Mouse (Mus musculus): ENCODE data around the gene Gja1. TPM values are rescaled to one million over a fixed set of nuclear protein-coding genes. Genes with fewer than 3 reads are reported as not detected.
A peak's percentile ranks its signal among the peaks of the same experiment; 100 is the strongest.

Gja1 gene
- 37.3 and 45.0 TPM in 2 replicates for total RNA-seq (2012; rRNA removed)
- total RNA-seq (2014; rRNA removed) = 20.6 and 26.0 TPM in 2 replicates
- 24.0 and 31.2 TPM in 2 replicates for polyA plus RNA-seq (2012; ENCODE audit: insufficient read length, low read depth)

GRCm38 (mm10) chr10:56377097-56377965 is at the start of gene Gja1:
Gja1 (plus strand) TSS chr10:56377330.
- peak within 1 kb of the TSS; percentile 92 for H3K9ac ChIP-seq (ENCODE audit: insufficient read depth, low read depth)
- in situ Hi-C loops (cut with MboI; ENCODE audit: low pct_ligation_motif_present, low pct_unique_long_range_greater_than_20kb, low sequenced_read_pairs) = no loop called here
- peak within 1 kb of the TSS; percentile 59 to 68 (median 60) for H3K4me3 ChIP-seq (replicated peaks in 1 of 3; ENCODE audit: low read depth in 2 of 3, low read length in 2 of 3, poor library complexity in 1 of 3)

GRCm38 (mm10) chr10:56338851-56339489 is 38.2 kb upstream of the Gja1 start:
- no peaks in the 10 kb centered on the region for H3K9me3 ChIP-seq (replicated peaks; ENCODE audit: low read length)
- no peak overlapping the region for H3K4me3 ChIP-seq (replicated peaks in 1 of 3; ENCODE audit: low read depth in 2 of 3, low read length in 2 of 3, poor library complexity in 1 of 3)
- in situ Hi-C loops (cut with MboI; ENCODE audit: low pct_ligation_motif_present, low pct_unique_long_range_greater_than_20kb, low sequenced_read_pairs) (no loop called here), dilution Hi-C loops (cut with MboI; ENCODE audit: extremely low pct_ligation_motif_present, extremely low pct_unique_long_range_greater_than_20kb, low sequenced_read_pairs) (no loop called here)
- no peak overlapping the region for H3K9ac ChIP-seq (ENCODE audit: insufficient read depth, low read depth)
- no peaks in the 10 kb centered on the region for H3K27me3 ChIP-seq (replicated peaks)
- H3K36me3 ChIP-seq (replicated peaks in 1 of 2; ENCODE audit: control insufficient read depth in 1 of 2, insufficient read depth in 1 of 2, low read length in 1 of 2) = no peaks in the 10 kb centered on the region
- no peaks in the 10 kb centered on the region for H3K79me2 ChIP-seq (replicated peaks; ENCODE audit: control insufficient read depth, extremely low read depth, insufficient read depth, poor library complexity, severe bottlenecking)
- TF ChIP-seq MAX (IDR thresholded peaks at IDR 0.05; ENCODE audit: low read length) = 0 out of 2 replicates have a peak, but pooled peaks have one; percentile 15
- TF ChIP-seq SMC3 (IDR thresholded peaks at IDR 0.05; ENCODE audit: low read depth, low read length) = peak; percentile 86
- TF ChIP-seq RAD21 (IDR thresholded peaks at IDR 0.05; ENCODE audit: low read depth, low read length) = peak; percentile 96
- TF ChIP-seq ELF1 (IDR thresholded peaks at IDR 0.05; ENCODE audit: low read depth, low read length) = no peak
- TF ChIP-seq JUN (IDR thresholded peaks at IDR 0.05; ENCODE audit: insufficient read depth, low read depth, low read length) = no peak
- TF ChIP-seq USF2 (conservative IDR thresholded peaks at IDR 0.05; ENCODE audit: low read depth, low read length) = no peak
- TF ChIP-seq CHD1 (IDR thresholded peaks at IDR 0.05; ENCODE audit: low read depth, low read length) = no peak
- no peak for TF ChIP-seq ETS1 (conservative IDR thresholded peaks at IDR 0.05; ENCODE audit: low read depth, low read length)
- TF ChIP-seq ZC3H11A (IDR thresholded peaks at IDR 0.05; ENCODE audit: low read depth, low read length) = peak; percentile 81
- TF ChIP-seq ZMIZ1 (IDR thresholded peaks at IDR 0.05; ENCODE audit: low read depth, low read length) = no peak
- no peak for TF ChIP-seq UBTF (IDR thresholded peaks at IDR 0.05; ENCODE audit: low read depth, low read length)
- no peak for TF ChIP-seq CHD2 (IDR thresholded peaks at IDR 0.05; ENCODE audit: low read length)
- TF ChIP-seq CTCF (conservative IDR thresholded peaks at IDR 0.05 in 1 of 2, IDR thresholded peaks at IDR 0.05 in 1 of 2; ENCODE audit: low read depth in 2 of 2, low read length in 2 of 2) = peak; percentile 94 to 99
- peak; percentile 51; the same call in 1 of the 2 replicates for TF ChIP-seq ZKSCAN1 (IDR thresholded peaks at IDR 0.05; ENCODE audit: borderline replicate concordance, low read depth, low read length)
- no peak for TF ChIP-seq KAT2A (IDR thresholded peaks at IDR 0.05; ENCODE audit: insufficient replicate concordance, low read length)
- TF ChIP-seq MYC (IDR thresholded peaks at IDR 0.05; ENCODE audit: low read depth, low read length) = no peak
- TF ChIP-seq TBP (conservative IDR thresholded peaks at IDR 0.05; ENCODE audit: low read depth, low read length) = no peak
- TF ChIP-seq NELFE (IDR thresholded peaks at IDR 0.05; ENCODE audit: low read depth, low read length) = 0 out of 2 replicates have a peak, but pooled peaks have one; percentile 24
- no peak for TF ChIP-seq POLR2A (IDR thresholded peaks at IDR 0.05; ENCODE audit: low read depth, low read length)
- H3K4me2 ChIP-seq (ENCODE audit: insufficient read depth, low read depth, poor library complexity, severe bottlenecking) = peak overlapping the region; percentile 37; the same call in 1 of the 2 replicates
- DNase-seq (ENCODE audit: extremely low read depth) = peak; percentile 76
- H3K4me1 ChIP-seq (ENCODE audit: control insufficient read depth in 1 of 2, insufficient read depth in 2 of 2) = no peaks in the 10 kb centered on the region
- no peak overlapping the region for H3K27ac ChIP-seq (ENCODE audit: insufficient read depth, low read depth)

More at GRCm38 (mm10) chr10:56377097-56377965, at the start of gene Gja1:
- peak; percentile 67 for DNase-seq (ENCODE audit: extremely low read depth)
- Histone ChIP-seq H3K4me2 (ENCODE audit: insufficient read depth, low read depth, poor library complexity, severe bottlenecking) (peak within 1 kb of the TSS; percentile 41), H3K79me2 (replicated peaks; ENCODE audit: control insufficient read depth, extremely low read depth, insufficient read depth, poor library complexity, severe bottlenecking) (peaks cover 38% of the 10 kb centered on the region), H3K4me1 (ENCODE audit: control insufficient read depth in 1 of 2, insufficient read depth in 2 of 2) (peaks cover 2 to 10% of the 10 kb centered on the region in 2 experiments; a peak in 1 of 4 replicates), H3K27me3 (replicated peaks) (no peaks in the 10 kb centered on the region), H3K9me3 (replicated peaks; ENCODE audit: low read length) (no peaks in the 10 kb centered on the region), H3K36me3 (replicated peaks in 1 of 2; ENCODE audit: control insufficient read depth in 1 of 2, insufficient read depth in 1 of 2, low read length in 1 of 2) (no peaks in the 10 kb centered on the region), H3K27ac (ENCODE audit: insufficient read depth, low read depth) (peak within 1 kb of the TSS; percentile 44; the same call in 1 of the 2 replicates)
- TF ChIP-seq POLR2AphosphoS2 (IDR thresholded peaks at IDR 0.05; ENCODE audit: low read depth, low read length) (no peak), SIN3A (IDR thresholded peaks at IDR 0.05; ENCODE audit: low read length) (peak; percentile 56; the same call in 1 of the 2 replicates), MXI1 (IDR thresholded peaks at IDR 0.05; ENCODE audit: low read depth, low read length) (peak; percentile 32), MAFK (IDR thresholded peaks at IDR 0.05; ENCODE audit: insufficient replicate concordance, low read length) (peak; percentile 83), ETS1 (conservative IDR thresholded peaks at IDR 0.05; ENCODE audit: low read depth, low read length) (0 out of 2 replicates have a peak, but pooled peaks have one; percentile 22), PAX5 (IDR thresholded peaks at IDR 0.05; ENCODE audit: low read length) (no peak), TBP (conservative IDR thresholded peaks at IDR 0.05; ENCODE audit: low read depth, low read length) (peak; percentile 87), ZKSCAN1 (IDR thresholded peaks at IDR 0.05; ENCODE audit: borderline replicate concordance, low read depth, low read length) (no peak), POLR2A (IDR thresholded peaks at IDR 0.05; ENCODE audit: low read depth, low read length) (peak; percentile 73)
- dilution Hi-C loops (cut with MboI; ENCODE audit: extremely low pct_ligation_motif_present, extremely low pct_unique_long_range_greater_than_20kb, low sequenced_read_pairs) = no loop called here

Measured in CH12.LX (cell line).